Mouse (Mus musculus): ENCODE results near the gene Treh. TPM values are rescaled to one million over a fixed set of nuclear protein-coding genes. Genes with fewer than 3 reads are reported as not detected.
A peak's percentile ranks its signal among the peaks of the same experiment; 100 is the strongest.
"Not testable (repeated sequence)": the region's sequence is repeated elsewhere in the genome, so short reads cannot be mapped to it uniquely, and the experiment has no call there.

Treh gene
- not detected in 2 replicates for polyA plus RNA-seq (2015; fragmentation: Nextera tagmentation; extraction: Ambion mirVana)

DNA sequence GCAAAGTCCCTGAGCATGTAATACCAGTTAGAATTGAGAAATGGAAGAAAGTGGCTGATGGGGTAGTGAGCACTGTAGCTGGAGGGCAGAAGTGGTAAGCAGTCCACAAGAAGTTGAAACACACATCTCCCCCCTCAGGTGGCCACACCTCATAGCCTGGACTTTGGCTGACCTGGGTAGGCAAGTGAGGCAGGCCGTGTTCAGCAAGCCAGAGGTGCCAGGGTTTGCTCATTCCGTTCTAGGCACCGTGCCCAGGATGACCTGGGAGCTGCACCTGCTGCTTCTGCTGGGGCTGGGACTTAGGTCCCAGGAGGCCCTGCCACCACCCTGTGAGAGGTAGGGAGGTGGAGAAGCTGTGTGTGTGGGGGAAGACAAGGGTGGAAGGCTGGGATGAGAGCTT, at the start of gene Treh:
TSS of gene Treh (plus strand) at position 229 of the 400 bp plus-strand sequence.
- no peaks in the 10 kb centered on the region for H3K27me3 ChIP-seq (replicated peaks)
- H3K4me1 ChIP-seq (replicated peaks), result no peaks in the 10 kb centered on the region
- H3K9ac ChIP-seq, result no peak within 1 kb of the TSS
- 82% methylated on average over 3 of the region's 3 CpGs for WGBS
- no peak within 1 kb of the TSS for H3K27ac ChIP-seq
- H3K9me3 ChIP-seq, result no peaks in the 10 kb centered on the region
- ATAC-seq, result no peak
- no peak within 1 kb of the TSS for H3K4me3 ChIP-seq (replicated peaks)
- no peaks in the 10 kb centered on the region for H3K36me3 ChIP-seq
- H3K4me2 ChIP-seq (replicated peaks), result no peak within 1 kb of the TSS

DNA sequence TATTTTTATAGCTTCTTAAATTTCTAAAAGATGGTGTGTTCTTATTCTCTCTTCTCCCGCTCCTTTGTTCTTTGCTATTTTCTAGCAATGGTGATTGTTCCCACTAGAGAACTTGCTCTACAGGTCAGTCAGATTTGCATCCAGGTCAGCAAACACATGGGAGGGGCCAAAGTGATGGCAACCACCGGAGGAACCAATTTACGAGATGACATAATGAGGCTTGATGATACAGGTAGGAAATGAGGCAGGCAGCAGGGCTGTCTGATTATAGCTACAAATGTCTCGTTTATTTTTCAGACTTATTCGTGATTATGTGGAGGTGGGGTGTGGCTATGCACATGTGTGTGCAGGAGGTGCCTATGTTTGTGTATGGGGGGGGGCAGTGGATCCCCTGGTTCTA, 48.6 kb upstream of the Treh start:
- Histone ChIP-seq H3K9me3 (no peaks in the 10 kb centered on the region), H3K36me3 (peaks cover 24% of the 10 kb centered on the region), H3K4me3 (replicated peaks) (no peak overlapping the region), H3K9ac (no peak overlapping the region), H3K4me2 (replicated peaks) (no peak overlapping the region), H3K27me3 (replicated peaks) (no peaks in the 10 kb centered on the region), H3K4me1 (replicated peaks) (no peaks in the 10 kb centered on the region; the same call in 1 of the 2 replicates), H3K27ac (no peak overlapping the region)
- WGBS, result 50% methylated on average over 5 of the region's 5 CpGs
- ATAC-seq, result no peak

DNA sequence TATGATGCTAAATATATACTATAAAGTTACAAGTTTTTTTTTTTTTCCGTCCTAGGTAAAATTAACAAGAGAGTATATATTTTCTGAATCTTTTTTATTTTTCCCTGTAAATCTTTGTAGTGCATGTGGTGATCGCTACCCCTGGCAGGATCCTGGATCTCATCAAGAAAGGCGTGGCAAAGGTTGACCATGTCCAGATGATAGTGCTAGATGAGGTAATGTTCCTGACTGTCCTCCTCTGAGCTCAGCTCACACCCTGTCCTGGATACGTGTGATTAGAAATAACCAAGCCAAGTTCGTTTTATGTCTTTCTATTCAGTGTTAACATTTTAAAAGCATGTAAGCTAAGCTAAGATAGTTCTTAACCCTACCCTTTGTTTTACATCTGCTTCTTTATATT, 46.8 kb upstream of the Treh start:
- Histone ChIP-seq H3K27ac (no peak overlapping the region), H3K4me1 (replicated peaks) (no peaks in the 10 kb centered on the region; the same call in 1 of the 2 replicates), H3K4me3 (replicated peaks) (no peak overlapping the region), H3K27me3 (replicated peaks) (no peaks in the 10 kb centered on the region), H3K36me3 (peaks cover 27% of the 10 kb centered on the region), H3K9me3 (no peaks in the 10 kb centered on the region), H3K9ac (no peak overlapping the region), H3K4me2 (replicated peaks) (no peak overlapping the region)
- WGBS, result 85% methylated on average over 5 of the region's 5 CpGs
- ATAC-seq, result no peak

DNA sequence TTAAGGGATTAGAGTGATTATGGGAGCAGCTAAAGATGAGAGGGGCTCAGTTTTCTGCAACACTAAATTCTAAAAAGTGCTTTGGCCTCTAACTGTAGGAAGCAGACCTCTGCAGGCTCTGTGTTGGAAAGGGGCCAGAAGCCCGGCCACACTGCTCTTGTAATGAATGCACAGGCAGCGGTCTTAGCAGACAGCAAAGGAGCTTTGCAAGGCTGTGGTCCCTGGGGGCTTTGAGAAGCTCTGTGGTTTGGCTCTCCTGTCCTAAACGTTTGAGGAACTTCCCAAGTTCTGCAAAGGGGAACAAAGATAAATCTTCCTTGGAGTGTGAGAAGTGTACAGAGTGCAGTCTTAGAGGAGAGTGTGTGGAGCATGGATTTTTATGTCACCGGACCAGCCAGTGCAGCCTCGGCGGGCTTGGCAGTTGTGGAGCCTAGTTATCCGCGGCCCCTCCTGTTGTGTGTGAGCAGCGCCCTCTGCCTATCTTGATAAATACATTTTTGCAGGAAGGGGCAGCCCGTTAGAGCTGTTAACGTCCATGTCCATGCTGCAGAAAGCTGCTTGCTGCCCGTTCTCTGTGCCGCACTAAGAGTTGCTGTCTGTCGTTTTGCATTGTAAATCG, 35.4 kb upstream of the Treh start:
- WGBS, result 81% methylated on average over 15 of the region's 15 CpGs
- Histone ChIP-seq H3K36me3 (peaks cover 35% of the 10 kb centered on the region), H3K27ac (no peak overlapping the region), H3K9me3 (no peaks in the 10 kb centered on the region), H3K4me1 (replicated peaks) (no peaks in the 10 kb centered on the region), H3K4me3 (replicated peaks) (no peak overlapping the region), H3K9ac (no peak overlapping the region), H3K4me2 (replicated peaks) (no peak overlapping the region), H3K27me3 (replicated peaks) (no peaks in the 10 kb centered on the region)
- ATAC-seq, result peak; percentile 31; the same call in 1 of the 2 replicates

DNA sequence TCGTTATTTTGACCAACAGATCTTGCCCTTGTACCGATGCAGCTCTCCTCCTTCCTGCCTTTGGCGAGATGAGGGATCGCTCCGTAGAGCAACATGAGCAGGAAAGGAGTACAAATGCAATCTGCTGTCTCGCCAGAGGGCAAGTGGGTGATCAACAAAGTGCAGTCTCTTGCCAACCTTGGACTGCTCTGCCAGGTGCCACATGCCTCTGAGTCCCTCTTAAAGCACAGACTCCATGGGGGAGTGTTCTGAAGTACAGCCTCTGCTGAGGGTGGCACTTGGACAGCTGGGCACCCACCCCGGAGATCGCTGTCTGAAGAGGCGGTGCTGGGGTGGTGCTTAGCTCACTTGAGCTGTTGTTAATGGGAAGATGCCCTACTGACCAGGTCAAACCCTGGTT, 34.3 kb upstream of the Treh start:
- not testable (repeated sequence) for H3K9me3 ChIP-seq; H3K4me2 ChIP-seq (replicated peaks); ATAC-seq; H3K27me3 ChIP-seq (replicated peaks); H3K9ac ChIP-seq; H3K4me3 ChIP-seq (replicated peaks); H3K4me1 ChIP-seq (replicated peaks); H3K27ac ChIP-seq
- H3K36me3 ChIP-seq, result peaks cover 33% of the 10 kb centered on the region
- WGBS, result 94% methylated on average over 9 of the region's 9 CpGs

DNA sequence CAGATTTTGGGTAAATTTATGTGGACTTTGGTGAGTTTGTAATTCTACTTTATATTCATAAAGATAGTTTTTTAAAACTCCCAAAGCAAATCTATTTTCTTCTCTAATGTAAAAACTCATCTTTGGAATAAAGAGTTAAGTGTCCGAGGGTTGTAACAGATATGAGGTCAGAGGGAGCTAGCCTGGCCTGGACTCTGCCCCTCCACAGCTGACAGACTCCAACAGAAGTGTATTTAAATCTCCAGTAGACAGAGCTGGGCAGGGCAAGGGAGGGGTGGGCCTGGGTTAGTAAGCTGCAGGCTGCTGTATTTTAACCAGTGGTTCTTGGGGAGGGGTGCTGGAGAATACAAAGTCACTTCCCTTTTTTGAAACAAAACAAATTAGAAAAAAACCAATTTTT, 33.0 kb upstream of the Treh start:
- 62% methylated on average over 1 of the region's 1 CpGs for WGBS
- 0 out of 2 replicates have a peak, but pooled peaks have one; percentile 60 for ATAC-seq
- not testable (repeated sequence) for H3K4me2 ChIP-seq (replicated peaks); H3K27me3 ChIP-seq (replicated peaks); H3K4me1 ChIP-seq (replicated peaks); H3K27ac ChIP-seq; H3K4me3 ChIP-seq (replicated peaks); H3K9ac ChIP-seq; H3K9me3 ChIP-seq
- peaks cover 26% of the 10 kb centered on the region for H3K36me3 ChIP-seq

DNA sequence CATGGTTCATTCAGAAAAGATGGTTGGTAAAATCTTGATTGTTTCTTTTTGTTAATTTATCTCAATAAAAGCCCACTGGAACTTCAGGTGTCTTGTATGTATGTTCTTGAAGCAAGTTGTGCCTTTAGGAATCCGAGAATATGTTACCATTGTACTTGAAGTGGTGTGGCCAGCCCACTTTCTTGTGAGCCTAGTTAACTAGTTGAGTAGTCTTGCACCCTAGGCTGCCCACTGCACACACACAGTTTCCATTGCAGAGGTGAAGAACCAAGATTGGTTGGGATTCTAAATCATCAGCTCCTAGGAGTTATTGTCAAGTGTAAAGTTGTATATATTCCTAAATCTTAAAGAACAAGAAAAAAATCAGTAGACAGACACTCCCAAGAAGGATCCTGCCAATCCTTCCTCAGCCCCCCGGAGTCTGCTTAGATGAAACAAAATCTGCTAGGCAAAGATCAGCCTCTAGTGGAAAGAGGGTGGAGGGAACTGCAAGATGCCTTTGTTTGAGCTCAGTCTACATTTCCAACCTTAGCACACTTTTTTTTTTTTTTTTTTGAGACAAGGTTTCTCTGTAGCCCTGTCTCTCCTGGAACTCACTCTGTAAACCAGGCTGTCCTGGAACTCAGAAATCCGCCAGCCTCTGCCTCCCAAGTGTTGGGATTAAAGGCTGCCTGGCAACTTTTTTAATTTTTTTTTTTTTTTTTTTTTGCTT, 32.2 kb upstream of the Treh start:
- 85% methylated on average over 3 of the region's 3 CpGs for WGBS
- no peak overlapping the region for H3K9ac ChIP-seq
- no peak overlapping the region for H3K4me2 ChIP-seq (replicated peaks)
- no peaks in the 10 kb centered on the region for H3K27me3 ChIP-seq (replicated peaks)
- H3K27ac ChIP-seq, result no peak overlapping the region
- peaks cover 20% of the 10 kb centered on the region for H3K36me3 ChIP-seq
- no peak overlapping the region for H3K4me3 ChIP-seq (replicated peaks)
- H3K9me3 ChIP-seq, result no peaks in the 10 kb centered on the region
- no peak for ATAC-seq
- H3K4me1 ChIP-seq (replicated peaks), result no peaks in the 10 kb centered on the region

DNA sequence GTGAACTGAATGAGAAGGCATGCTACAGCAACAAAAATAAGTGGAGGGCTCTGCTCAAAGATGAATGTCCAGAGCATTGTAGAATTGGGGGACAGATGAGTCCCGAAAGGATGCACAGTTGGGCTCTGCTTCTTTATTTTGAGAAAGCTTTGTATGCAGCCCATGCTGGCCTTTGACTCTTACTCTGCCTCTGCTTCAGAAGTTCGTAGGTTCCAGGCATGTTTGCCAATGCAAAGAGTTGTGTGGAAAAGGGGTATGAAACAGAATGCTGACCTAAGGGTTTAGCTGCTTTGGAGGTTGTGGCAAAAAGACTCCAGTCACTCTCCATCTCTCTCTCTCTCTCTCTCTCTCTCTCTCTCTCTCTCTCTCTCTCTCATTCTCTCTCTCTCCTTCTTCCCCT, 31.4 kb upstream of the Treh start:
- H3K4me3 ChIP-seq (replicated peaks), result no peak overlapping the region
- H3K36me3 ChIP-seq, result peaks cover 16% of the 10 kb centered on the region
- no peaks in the 10 kb centered on the region for H3K4me1 ChIP-seq (replicated peaks)
- no peak overlapping the region for H3K4me2 ChIP-seq (replicated peaks)
- no peaks in the 10 kb centered on the region for H3K9me3 ChIP-seq
- no peak overlapping the region for H3K9ac ChIP-seq
- no peak for ATAC-seq
- H3K27ac ChIP-seq, result no peak overlapping the region
- H3K27me3 ChIP-seq (replicated peaks), result no peaks in the 10 kb centered on the region
- 93% methylated on average over 2 of the region's 2 CpGs for WGBS

DNA sequence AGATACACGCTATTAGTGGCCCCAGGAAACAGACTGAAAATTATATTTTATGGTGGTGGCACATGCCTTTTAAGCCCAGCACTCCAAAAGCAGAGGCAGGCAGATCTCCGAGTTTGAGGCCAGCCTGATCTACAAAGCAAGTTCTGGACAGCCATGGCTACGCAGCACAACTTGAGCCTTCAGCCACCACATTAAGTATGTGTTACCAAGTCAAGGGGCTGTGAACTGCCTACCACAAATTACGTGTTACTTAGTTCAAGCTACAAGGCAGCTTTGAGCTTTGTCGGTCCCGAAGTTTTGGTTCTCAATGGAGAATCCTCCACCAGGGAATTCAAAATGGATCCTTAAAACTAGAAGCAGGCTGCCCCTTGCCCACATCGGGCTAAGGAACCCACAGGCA, 29.9 kb upstream of the Treh start:
- WGBS, result 94% methylated on average over 7 of the region's 7 CpGs

DNA sequence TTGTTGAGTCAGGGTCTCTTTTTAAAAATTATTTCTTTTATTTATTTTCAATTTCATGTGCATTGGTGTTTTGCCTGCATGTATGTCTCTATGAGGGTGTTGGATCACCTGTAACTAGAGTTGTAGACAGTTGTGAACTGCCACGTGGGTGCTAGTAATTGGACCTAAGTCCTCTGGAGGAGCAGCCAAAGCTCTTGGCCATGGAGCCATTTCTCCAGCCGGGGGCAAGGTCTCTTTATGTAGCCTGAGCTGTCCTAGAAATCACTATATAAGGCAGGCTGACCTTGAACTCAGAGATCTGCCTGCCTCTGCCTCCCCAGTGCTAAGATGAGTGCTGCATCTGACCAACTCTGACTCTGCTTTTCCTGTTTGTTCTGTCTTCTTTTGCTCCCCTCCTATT, 28.8 kb upstream of the Treh start:
- Histone ChIP-seq H3K27ac (no peak overlapping the region), H3K4me3 (replicated peaks) (no peak overlapping the region), H3K9me3 (no peaks in the 10 kb centered on the region), H3K4me2 (replicated peaks) (no peak overlapping the region), H3K27me3 (replicated peaks) (no peaks in the 10 kb centered on the region), H3K4me1 (replicated peaks) (no peaks in the 10 kb centered on the region), H3K36me3 (no peaks in the 10 kb centered on the region), H3K9ac (no peak overlapping the region)
- WGBS, result 82% methylated on average over 2 of the region's 2 CpGs
- no peak for ATAC-seq

More for the DNA sequence above, 29.9 kb upstream of the Treh start:
- H3K9me3 ChIP-seq, result no peaks in the 10 kb centered on the region
- no peak overlapping the region for H3K27ac ChIP-seq
- H3K4me2 ChIP-seq (replicated peaks), result no peak overlapping the region
- no peaks in the 10 kb centered on the region for H3K4me1 ChIP-seq (replicated peaks)
- H3K27me3 ChIP-seq (replicated peaks), result no peaks in the 10 kb centered on the region
- H3K36me3 ChIP-seq, result peaks cover 6% of the 10 kb centered on the region; the same call in 1 of the 2 replicates
- ATAC-seq, result no peak
- no peak overlapping the region for H3K9ac ChIP-seq
- H3K4me3 ChIP-seq (replicated peaks), result no peak overlapping the region

DNA sequence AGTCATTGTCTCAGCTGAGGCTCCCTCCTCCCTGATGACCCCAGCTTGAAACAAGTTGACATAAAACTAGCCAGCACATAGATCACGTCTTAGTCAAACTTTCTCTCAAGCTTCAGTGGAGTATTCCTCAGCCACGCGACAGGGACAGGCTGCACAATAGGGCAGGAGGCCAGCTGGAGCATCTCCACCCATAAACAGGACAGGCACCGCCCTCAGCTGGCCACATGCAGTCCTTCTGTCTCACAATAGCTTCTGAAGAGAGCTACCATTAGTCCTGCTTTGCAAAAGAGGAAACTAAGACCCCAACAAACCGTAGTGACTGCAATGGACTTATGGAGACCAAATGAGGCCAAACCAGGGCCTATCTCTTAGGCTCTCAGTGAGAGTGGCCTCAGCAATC, 27.6 kb upstream of the Treh start:
- Histone ChIP-seq H3K9ac (no peak overlapping the region), H3K4me2 (replicated peaks) (no peak overlapping the region), H3K27ac (no peak overlapping the region), H3K27me3 (replicated peaks) (no peaks in the 10 kb centered on the region), H3K9me3 (no peaks in the 10 kb centered on the region), H3K4me1 (replicated peaks) (no peaks in the 10 kb centered on the region), H3K4me3 (replicated peaks) (no peak overlapping the region), H3K36me3 (no peaks in the 10 kb centered on the region)
- ATAC-seq, result no peak
- 54% methylated on average over 5 of the region's 5 CpGs for WGBS

DNA sequence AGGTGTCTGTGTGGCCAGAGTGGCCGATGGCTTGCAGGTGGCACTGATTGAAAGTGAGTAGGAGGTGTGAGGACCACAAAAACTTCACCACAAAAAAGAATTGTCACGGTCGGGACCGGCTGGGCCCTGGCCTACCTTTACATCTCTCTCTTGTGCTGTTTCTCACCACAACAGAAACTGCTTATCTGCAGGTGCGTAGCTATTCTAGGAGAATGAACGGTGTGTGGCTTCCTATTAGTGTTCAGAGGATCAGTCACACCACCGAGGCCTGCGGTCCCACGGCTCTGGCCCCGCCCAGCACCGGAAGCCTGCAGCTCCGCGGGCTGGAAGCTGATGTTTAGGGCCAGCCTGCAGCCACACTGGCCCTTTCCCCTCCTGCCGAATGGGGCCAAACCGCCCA, 27.1 kb upstream of the Treh start:
- Histone ChIP-seq H3K27me3 (replicated peaks) (no peaks in the 10 kb centered on the region), H3K9ac (no peak overlapping the region), H3K4me2 (replicated peaks) (no peak overlapping the region), H3K36me3 (no peaks in the 10 kb centered on the region), H3K9me3 (no peaks in the 10 kb centered on the region), H3K4me1 (replicated peaks) (no peaks in the 10 kb centered on the region), H3K27ac (no peak overlapping the region), H3K4me3 (replicated peaks) (no peak overlapping the region)
- no peak for ATAC-seq
- WGBS, result 64% methylated on average over 15 of the region's 15 CpGs

DNA sequence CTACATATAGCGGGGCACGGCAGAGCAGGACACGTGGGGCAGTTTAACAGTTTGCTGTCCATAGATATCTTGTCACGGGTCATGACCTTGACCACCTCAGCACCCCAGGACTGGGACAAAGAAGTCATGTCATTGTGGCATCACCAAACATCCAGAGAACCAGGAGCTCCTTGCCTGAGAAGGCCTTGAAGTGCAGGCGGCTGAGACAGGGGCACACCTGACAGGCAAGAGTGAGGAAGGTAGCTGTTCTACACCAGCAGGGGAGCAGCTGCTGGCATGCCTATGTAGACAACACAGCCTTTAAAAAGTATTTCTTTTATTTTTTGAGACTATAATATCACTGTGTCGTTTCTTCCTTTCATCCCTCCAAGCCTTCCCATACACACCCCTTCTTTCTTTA, 26.7 kb upstream of the Treh start:
- WGBS, result 85% methylated on average over 6 of the region's 6 CpGs
- ATAC-seq, result no peak
- no peaks in the 10 kb centered on the region for H3K36me3 ChIP-seq
- no peak overlapping the region for H3K4me2 ChIP-seq (replicated peaks)
- H3K4me3 ChIP-seq (replicated peaks), result no peak overlapping the region
- H3K4me1 ChIP-seq (replicated peaks), result no peaks in the 10 kb centered on the region
- no peak overlapping the region for H3K9ac ChIP-seq
- H3K27me3 ChIP-seq (replicated peaks), result no peaks in the 10 kb centered on the region
- no peak overlapping the region for H3K27ac ChIP-seq
- H3K9me3 ChIP-seq, result no peaks in the 10 kb centered on the region
